28 mouse cellular contexts compared by ENCODE assay signal in the genomic region with DNA sequence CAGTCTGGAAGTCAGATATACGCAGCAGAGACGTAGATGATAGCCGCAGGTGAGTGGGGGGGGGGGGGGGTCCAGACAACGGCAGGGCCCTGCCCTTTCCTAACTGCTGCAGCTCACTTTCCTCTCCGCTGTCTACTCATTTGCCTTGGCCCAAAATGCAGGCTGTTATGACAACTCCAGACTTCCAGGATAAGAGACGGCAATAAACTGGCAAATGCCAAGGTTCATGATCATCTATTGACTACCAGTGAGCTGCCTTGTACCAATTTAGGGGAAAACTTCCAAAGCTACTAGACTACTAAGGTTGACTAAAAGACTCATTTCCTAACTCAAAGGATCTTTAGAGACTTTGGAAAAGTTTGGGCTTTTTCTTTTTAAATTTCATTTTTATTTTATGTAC. TPM values are rescaled to one million over a fixed set of nuclear protein-coding genes. Genes with fewer than 3 reads are reported as not detected.
DNase-seq lines count a peak whose midpoint lies in the region; ATAC-seq and TF ChIP-seq lines count a peak whose summit lies in the region.
"Had no signal": no experiment of that assay in that cellular context is flagged by ENCODE, and none has a peak within 500 bp of the region (broad histone marks: within the 10 kb centered on the region; RNA-seq: fewer than 3 reads in every experiment).

No protein-coding gene starts in this region.

- H3K27me3 ChIP-seq in kidney, adult 2 months (replicated peaks; ENCODE audit: control insufficient read depth, insufficient read depth, low read length), result no peaks in the 10 kb centered on the region
- no peaks in the 10 kb centered on the region for H3K27me3 ChIP-seq in liver, embryonic 15.5 days
- H3K27me3 ChIP-seq in liver, embryonic 11.5 days (replicated peaks; ENCODE audit: control insufficient read depth, insufficient read depth, low read length), result no peaks in the 10 kb centered on the region
- H3K27me3 ChIP-seq in liver, postnatal 0 days (ENCODE audit: insufficient read depth, low read length), result no peaks in the 10 kb centered on the region
- H3K27me3 ChIP-seq: embryonic facial prominence, embryonic 12.5 days; embryonic facial prominence, embryonic 15.5 days; hindbrain, embryonic 12.5 days; hindbrain, embryonic 15.5 days had no signal

- 88% methylated on average over 6 of the region's 6 CpGs for WGBS in kidney, adult 2 months
- 71% methylated on average over 6 of the region's 6 CpGs for WGBS in liver, embryonic 15.5 days (ENCODE audit: insufficient replicate concordance)
- WGBS in liver, embryonic 11.5 days, result 85% methylated on average over 6 of the region's 6 CpGs
- 63% methylated on average over 6 of the region's 6 CpGs for WGBS in liver, postnatal 0 days (ENCODE audit: insufficient replicate concordance)

- no peak for TF ChIP-seq POLR2A in kidney, adult 2 months (IDR thresholded peaks at IDR 0.05; ENCODE audit: low read depth, low read length)

- no peaks in the 10 kb centered on the region for H3K36me3 ChIP-seq in kidney, adult 2 months (ENCODE audit: control insufficient read depth, insufficient read depth, low read length)
- H3K36me3 ChIP-seq in liver, embryonic 15.5 days (replicated peaks), result no peaks in the 10 kb centered on the region
- no peaks in the 10 kb centered on the region for H3K36me3 ChIP-seq in liver, embryonic 11.5 days (ENCODE audit: control insufficient read depth, insufficient read depth, low read length)
- H3K36me3 ChIP-seq in liver, postnatal 0 days (replicated peaks; ENCODE audit: insufficient read depth, low read length), result no peaks in the 10 kb centered on the region
- H3K36me3 ChIP-seq: embryonic facial prominence, embryonic 12.5 days; embryonic facial prominence, embryonic 15.5 days; heart, embryonic 10.5 days; hindbrain, embryonic 12.5 days; hindbrain, embryonic 15.5 days had no signal

- no peak for TF ChIP-seq EP300 in liver, postnatal 0 days (IDR thresholded peaks at IDR 0.05; ENCODE audit: low read depth)

- H3K4me2 ChIP-seq in liver, embryonic 15.5 days, result 0 out of 2 replicates have a peak overlapping the region, but pooled peaks have one; percentile 13
- no peak overlapping the region for H3K4me2 ChIP-seq in liver, embryonic 11.5 days
- peak overlapping the region; percentile 63 for H3K4me2 ChIP-seq in liver, postnatal 0 days (ENCODE audit: low read depth, low read length)
- H3K4me2 ChIP-seq: embryonic facial prominence, embryonic 12.5 days; embryonic facial prominence, embryonic 15.5 days; hindbrain, embryonic 12.5 days; hindbrain, embryonic 15.5 days had no signal

- H3K4me3 ChIP-seq in kidney, adult 2 months (ENCODE audit: insufficient read depth, low read depth, low read length), result no peak overlapping the region
- H3K4me3 ChIP-seq in liver, embryonic 15.5 days (replicated peaks), result no peak overlapping the region
- H3K4me3 ChIP-seq in liver, embryonic 11.5 days (ENCODE audit: low read depth, low read length), result no peak overlapping the region
- peak overlapping the region; percentile 4; the same call in 1 of the 2 replicates for H3K4me3 ChIP-seq in liver, postnatal 0 days (ENCODE audit: low read depth, low read length)
- H3K4me3 ChIP-seq: embryonic facial prominence, embryonic 12.5 days; embryonic facial prominence, embryonic 15.5 days; gastrocnemius, adult 2 months; heart, embryonic 10.5 days; hindbrain, embryonic 12.5 days; hindbrain, embryonic 15.5 days had no signal

- ATAC-seq in liver, embryonic 15.5 days (ENCODE audit: insufficient read depth), result no peak
- no peak for ATAC-seq in liver, embryonic 11.5 days (replicated peaks; ENCODE audit: low FRiP score)
- ATAC-seq in liver, postnatal 0 days, result no peak
- ATAC-seq: CD4-positive, CD25-positive, alpha-beta regulatory T cell, adult 4 months; forebrain, embryonic 14.5 days; forebrain, postnatal 0 days had no signal

- no peaks in the 10 kb centered on the region for H3K9me3 ChIP-seq in liver, embryonic 15.5 days (replicated peaks)
- H3K9me3 ChIP-seq in liver, embryonic 11.5 days (ENCODE audit: control insufficient read depth, low read length), result no peaks in the 10 kb centered on the region
- H3K9me3 ChIP-seq in liver, postnatal 0 days (ENCODE audit: low read length), result no peaks in the 10 kb centered on the region
- H3K9me3 ChIP-seq: embryonic facial prominence, embryonic 12.5 days; embryonic facial prominence, embryonic 15.5 days; heart, embryonic 10.5 days; hindbrain, embryonic 12.5 days; hindbrain, embryonic 15.5 days had no signal

- H3K4me1 ChIP-seq in kidney, adult 2 months (ENCODE audit: control insufficient read depth, insufficient read depth, low read length), result peaks cover 8% of the 10 kb centered on the region; the same call in 1 of the 2 replicates
- no peaks in the 10 kb centered on the region for H3K4me1 ChIP-seq in liver, embryonic 15.5 days (replicated peaks)
- H3K4me1 ChIP-seq in liver, embryonic 11.5 days (replicated peaks; ENCODE audit: control insufficient read depth, insufficient read depth, low read length), result no peaks in the 10 kb centered on the region
- H3K4me1 ChIP-seq in liver, postnatal 0 days (ENCODE audit: insufficient read depth), result peaks cover 8% of the 10 kb centered on the region; the same call in 1 of the 2 replicates
- H3K4me1 ChIP-seq: embryonic facial prominence, embryonic 12.5 days; embryonic facial prominence, embryonic 15.5 days; hindbrain, embryonic 12.5 days; hindbrain, embryonic 15.5 days had no signal

- DNase-seq in kidney, adult 2 months, result no peak
- DNase-seq in kidney, adult 8-10 months, result no peak
- no peak for DNase-seq in liver, embryonic 11.5 days (ENCODE audit: low spot score)
- no peak for DNase-seq in liver, postnatal 0 days
- no peak for DNase-seq in layer of hippocampus, adult 9-11 months
- DNase-seq: adrenal gland, adult 2 months; adrenal gland, postnatal 14 days; cerebellum, adult 11 months; cerebellum, adult 2 months; cerebellum, adult 9-11 months; cerebellum, postnatal 25 days; forebrain, postnatal 0 days; gastrocnemius, adult 2 months; gastrocnemius, postnatal 14 days; heart, adult 18-20 months had no signal

- TF ChIP-seq CTCF in kidney, adult 2 months (conservative IDR thresholded peaks at IDR 0.05; ENCODE audit: insufficient read depth, insufficient read length, low read depth, low read length), result no peak
- no peak for TF ChIP-seq CTCF in liver, postnatal 0 days (IDR thresholded peaks at IDR 0.05; ENCODE audit: low read depth)

- H3K27ac ChIP-seq in kidney, adult 2 months (ENCODE audit: insufficient read depth, low read depth, low read length), result 0 out of 2 replicates have a peak overlapping the region, but pooled peaks have one; percentile 60
- peak overlapping the region; percentile 38; the same call in 1 of the 2 replicates for H3K27ac ChIP-seq in liver, embryonic 15.5 days (replicated peaks)
- no peak overlapping the region for H3K27ac ChIP-seq in liver, embryonic 11.5 days (ENCODE audit: low read depth, low read length)
- H3K27ac ChIP-seq in liver, postnatal 0 days (ENCODE audit: low read depth), result peak overlapping the region; percentile 93
- H3K27ac ChIP-seq: embryonic facial prominence, embryonic 12.5 days; embryonic facial prominence, embryonic 15.5 days; gastrocnemius, adult 2 months; heart, embryonic 10.5 days; hindbrain, embryonic 12.5 days; hindbrain, embryonic 15.5 days had no signal

- H3K9ac ChIP-seq in liver, embryonic 15.5 days, result no peak overlapping the region
- H3K9ac ChIP-seq in liver, embryonic 11.5 days (ENCODE audit: low read depth, low read length), result no peak overlapping the region
- 0 out of 2 replicates have a peak overlapping the region, but pooled peaks have one; percentile 63 for H3K9ac ChIP-seq in liver, postnatal 0 days (replicated peaks)
- H3K9ac ChIP-seq: embryonic facial prominence, embryonic 12.5 days; embryonic facial prominence, embryonic 15.5 days; forebrain, postnatal 0 days; hindbrain, embryonic 12.5 days; hindbrain, embryonic 15.5 days had no signal

RNA-seq across cellular contexts. Expression of a gene that starts 0.6 kb away (rescaled TPM):
- 29.6 and 30.3 TPM in 2 replicates for polyA plus RNA-seq in kidney, adult 2 months (2012; rRNA removed)
- polyA plus RNA-seq in liver, embryonic 15.5 days (2015; fragmentation: Nextera tagmentation; extraction: Ambion mirVana), result 22.3 and 23.6 TPM in 2 replicates
- 2.2 and 2.4 TPM in 2 replicates for polyA plus RNA-seq in liver, embryonic 11.5 days (2014; fragmentation: Nextera tagmentation; extraction: Ambion mirVana)
- polyA plus RNA-seq in liver, postnatal 0 days (2015; fragmentation: Nextera tagmentation; extraction: Ambion mirVana), result 64.3 and 73.2 TPM in 2 replicates
- polyA plus RNA-seq: adrenal gland, adult 2 months; C2C12; CD4-positive, CD25-positive, alpha-beta regulatory T cell, adult 4 months; cerebellum, adult 2 months; embryonic facial prominence, embryonic 12.5 days; embryonic facial prominence, embryonic 15.5 days; forebrain, embryonic 11.5 days; forebrain, embryonic 14.5 days; forebrain, postnatal 0 days; frontal cortex, adult 2 months; heart, embryonic 10.5 days; heart, embryonic 14.5 days; heart, postnatal 0 days; hindbrain, embryonic 12.5 days; hindbrain, embryonic 15.5 days had no signal
